Mouse (Mus musculus) embryonic facial prominence, embryonic 12.5 days (tissue): Measurements from ENCODE around the gene Angptl2. TPM values are rescaled to one million over a fixed set of nuclear protein-coding genes. Genes with fewer than 3 reads are reported as not detected.
A peak's percentile ranks its signal among the peaks of the same experiment; 100 is the strongest.

Experiments used
- ATAC-seq: fragments of 200-750 bp; cut with Nextera tagmentation; 2 replicates; pipeline ENCODE4 v1.8.0; 2017; ENCODE audit not compliant: insufficient number of reproducible peaks, insufficient read depth, low FRiP score, low TSS enrichment
- H3K27ac ChIP-seq: fragments of 300-500 bp; sonication (generic); 2 replicates; pipeline ENCODE4 v1.5.1; 2016; ENCODE audit warnings: mild to moderate bottlenecking
- H3K27me3 ChIP-seq: fragments of 300-500 bp; sonication (generic); 2 replicates; pipeline ENCODE4 v1.6.1; 2016; ENCODE audit warnings: mild to moderate bottlenecking, moderate library complexity
- H3K36me3 ChIP-seq: fragments of 300-500 bp; sonication (generic); 2 replicates; pipeline ENCODE4 v1.6.1; 2016; ENCODE audit warnings: mild to moderate bottlenecking
- H3K4me1 ChIP-seq: fragments of 300-500 bp; sonication (generic); 2 replicates; pipeline ENCODE4 v1.6.1; 2016
- H3K4me2 ChIP-seq: fragments of 300-500 bp; sonication (generic); replicated peaks from 2 replicates; pipeline ENCODE4 v1.6.1; 2016; ENCODE audit warnings: mild to moderate bottlenecking, moderate library complexity
- H3K4me3 ChIP-seq: fragments of 300-500 bp; sonication (generic); 2 replicates; pipeline ENCODE4 v1.5.1; 2016; ENCODE audit warnings: mild to moderate bottlenecking
- H3K9ac ChIP-seq: fragments of 300-500 bp; sonication (generic); 2 replicates; pipeline ENCODE4 v1.6.1; 2016; ENCODE audit warnings: mild to moderate bottlenecking, moderate library complexity
- H3K9me3 ChIP-seq: fragments of 300-500 bp; sonication (generic); 2 replicates; pipeline ENCODE4 v1.6.1; 2016; ENCODE audit warnings: mild to moderate bottlenecking, moderate library complexity
- WGBS: fragments of 180-500 bp; shearing (Covaris S2); methylation state at CpG from one replicate; pipeline ENCODE4 v1.1.7; 2016; 5-methylcytosine and 5-hydroxymethylcytosine counted together
- polyA plus RNA-seq: library from polyadenylated mRNA; unstranded; fragments of >200 nt; fragmentation: Nextera tagmentation; extraction: Ambion mirVana; gene quantifications from 2 replicates; pipeline ENCODE4 v1.2.1, GENCODE M21; 2016

The Angptl2 gene
- polyA plus RNA-seq, 1 experiment from 2014 or later = 43.9 TPM

DNA sequence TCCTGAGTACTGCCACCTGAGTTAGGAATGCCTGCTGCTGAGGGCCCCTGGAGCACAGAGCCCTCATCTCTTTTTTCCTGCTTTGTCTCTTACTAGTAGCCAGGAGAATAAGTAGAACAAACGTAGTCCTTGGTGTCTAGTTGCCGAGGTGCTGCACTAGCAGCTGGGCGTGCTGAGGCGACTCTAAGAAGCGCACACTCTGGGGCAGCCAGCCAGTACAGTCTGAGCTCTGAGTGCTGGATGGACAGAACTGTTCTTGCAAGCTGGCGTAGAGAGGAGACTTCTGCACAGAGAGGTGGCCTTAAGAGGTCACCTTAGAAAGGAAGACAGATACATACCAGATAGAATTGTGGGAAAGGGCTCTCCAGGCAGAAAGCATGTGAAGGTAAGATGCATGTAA, 4.4 kb downstream of the Angptl2 start:
- H3K27me3 ChIP-seq = no peaks in the 10 kb centered on the region
- 52% methylated on average over 6 of the region's 6 CpGs for WGBS
- H3K4me1 ChIP-seq = peaks cover 55% of the 10 kb centered on the region
- H3K9me3 ChIP-seq = no peaks in the 10 kb centered on the region
- no peak for ATAC-seq
- H3K27ac ChIP-seq = peak overlapping the region; percentile 60
- no peak overlapping the region for H3K4me3 ChIP-seq
- H3K36me3 ChIP-seq = peaks cover 14% of the 10 kb centered on the region; the same call in 1 of the 2 replicates
- H3K9ac ChIP-seq = no peak overlapping the region
- H3K4me2 ChIP-seq = 0 out of 2 replicates have a peak overlapping the region, but pooled peaks have one; percentile 1

DNA sequence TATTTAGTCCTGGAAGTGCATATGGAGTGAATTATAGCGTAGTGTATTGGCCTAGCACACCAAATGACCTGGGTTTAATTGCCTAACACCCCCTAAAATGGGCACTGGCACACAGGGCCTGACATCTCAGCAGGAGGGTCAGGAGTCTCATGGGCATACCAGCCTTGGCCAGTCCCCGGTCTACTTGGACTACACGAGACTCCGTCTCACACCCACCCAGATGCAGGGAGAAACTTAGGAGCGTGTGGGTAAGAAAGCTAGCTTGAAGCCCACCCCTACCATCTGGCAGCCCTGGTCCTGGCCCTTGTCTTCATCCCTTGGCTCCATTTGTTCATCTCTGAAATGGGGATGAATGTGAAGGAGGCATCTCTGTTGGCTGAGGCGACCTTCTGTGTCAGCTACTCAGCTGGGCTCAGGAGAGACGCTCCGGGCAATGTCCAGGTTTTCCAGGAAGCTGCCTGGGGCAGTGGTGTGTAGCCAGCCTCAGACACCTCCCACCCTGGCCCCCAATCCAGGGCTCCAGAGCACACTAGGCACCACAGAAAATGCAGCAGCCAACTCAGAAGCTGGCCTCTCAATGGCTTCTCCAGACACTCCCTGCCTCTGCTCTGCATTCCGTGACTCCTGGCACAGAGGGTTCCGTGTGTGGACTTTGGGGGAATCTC, 4.9 kb downstream of the Angptl2 start:
- H3K27ac ChIP-seq = 0 out of 2 replicates have a peak overlapping the region, but pooled peaks have one; percentile 9
- ATAC-seq = no peak
- no peak overlapping the region for H3K4me3 ChIP-seq
- peaks cover 16% of the 10 kb centered on the region; the same call in 1 of the 2 replicates for H3K36me3 ChIP-seq
- no peak overlapping the region for H3K9ac ChIP-seq
- no peaks in the 10 kb centered on the region for H3K27me3 ChIP-seq
- no peak overlapping the region for H3K4me2 ChIP-seq
- H3K9me3 ChIP-seq = no peaks in the 10 kb centered on the region
- 74% methylated on average over 10 of the region's 10 CpGs for WGBS
- H3K4me1 ChIP-seq = peaks cover 50% of the 10 kb centered on the region

DNA sequence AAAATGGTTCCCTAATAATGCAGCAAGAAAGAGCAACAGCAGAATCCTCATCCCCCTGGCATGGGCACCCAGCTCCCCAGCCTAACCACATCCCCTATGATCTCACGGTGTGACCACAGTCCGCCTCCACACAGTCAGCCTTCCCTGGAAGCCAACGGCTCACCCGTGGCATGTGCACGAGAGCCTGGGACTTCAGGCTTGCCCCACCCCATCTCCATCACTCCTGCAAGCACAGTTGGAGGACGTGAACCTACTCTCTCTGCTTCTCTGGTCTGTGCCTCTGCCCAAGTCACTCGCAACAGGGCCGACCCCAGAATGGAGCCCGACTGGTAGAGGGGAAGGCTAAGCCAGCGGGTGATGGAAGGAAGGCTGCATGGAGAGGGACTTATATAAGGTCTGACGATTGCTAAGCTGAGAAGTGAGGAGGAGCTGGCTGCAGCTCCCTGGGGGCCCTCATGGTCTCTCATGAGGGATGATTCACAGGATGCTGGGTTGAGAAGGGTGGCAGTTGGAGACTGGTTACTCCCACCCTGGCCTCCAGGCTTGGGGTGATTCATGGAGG, 5.6 kb downstream of the Angptl2 start:
- Histone ChIP-seq H3K4me2 (no peak overlapping the region), H3K4me3 (no peak overlapping the region)
- 92% methylated on average over 11 of the region's 11 CpGs for WGBS

DNA sequence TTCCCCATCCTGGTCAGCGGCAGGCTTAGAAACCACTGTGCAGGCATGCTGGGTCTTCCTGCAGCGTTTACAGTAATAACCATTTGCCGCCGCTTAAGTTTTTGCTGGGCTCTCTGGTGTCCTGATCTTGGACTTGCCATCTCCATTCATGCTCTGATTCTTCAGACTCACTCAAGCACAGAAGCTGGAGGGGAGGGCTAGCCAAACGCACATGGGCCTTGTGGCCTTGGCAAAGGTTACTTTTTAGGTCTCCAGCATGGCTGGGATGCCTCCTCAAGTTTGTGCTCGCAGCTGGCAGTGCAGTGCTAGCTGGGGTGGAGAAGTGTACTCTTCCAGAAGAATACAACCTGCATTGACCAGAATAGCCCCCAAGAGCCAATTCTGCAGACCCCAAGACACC, 6.6 kb downstream of the Angptl2 start:
- peaks cover 48% of the 10 kb centered on the region for H3K4me1 ChIP-seq
- no peak overlapping the region for H3K4me3 ChIP-seq
- H3K36me3 ChIP-seq = peaks cover 16% of the 10 kb centered on the region; the same call in 1 of the 2 replicates
- H3K9me3 ChIP-seq = no peaks in the 10 kb centered on the region
- no peak for ATAC-seq
- H3K4me2 ChIP-seq = no peak overlapping the region
- 86% methylated on average over 6 of the region's 6 CpGs for WGBS
- no peaks in the 10 kb centered on the region for H3K27me3 ChIP-seq
- no peak overlapping the region for H3K9ac ChIP-seq
- H3K27ac ChIP-seq = no peak overlapping the region

More for the DNA sequence above, 5.6 kb downstream of the Angptl2 start:
- no peak overlapping the region for H3K27ac ChIP-seq
- H3K4me1 ChIP-seq = peaks cover 50% of the 10 kb centered on the region
- no peak for ATAC-seq
- H3K9ac ChIP-seq = no peak overlapping the region
- H3K36me3 ChIP-seq = peaks cover 16% of the 10 kb centered on the region; the same call in 1 of the 2 replicates
- no peaks in the 10 kb centered on the region for H3K27me3 ChIP-seq
- H3K9me3 ChIP-seq = no peaks in the 10 kb centered on the region

DNA sequence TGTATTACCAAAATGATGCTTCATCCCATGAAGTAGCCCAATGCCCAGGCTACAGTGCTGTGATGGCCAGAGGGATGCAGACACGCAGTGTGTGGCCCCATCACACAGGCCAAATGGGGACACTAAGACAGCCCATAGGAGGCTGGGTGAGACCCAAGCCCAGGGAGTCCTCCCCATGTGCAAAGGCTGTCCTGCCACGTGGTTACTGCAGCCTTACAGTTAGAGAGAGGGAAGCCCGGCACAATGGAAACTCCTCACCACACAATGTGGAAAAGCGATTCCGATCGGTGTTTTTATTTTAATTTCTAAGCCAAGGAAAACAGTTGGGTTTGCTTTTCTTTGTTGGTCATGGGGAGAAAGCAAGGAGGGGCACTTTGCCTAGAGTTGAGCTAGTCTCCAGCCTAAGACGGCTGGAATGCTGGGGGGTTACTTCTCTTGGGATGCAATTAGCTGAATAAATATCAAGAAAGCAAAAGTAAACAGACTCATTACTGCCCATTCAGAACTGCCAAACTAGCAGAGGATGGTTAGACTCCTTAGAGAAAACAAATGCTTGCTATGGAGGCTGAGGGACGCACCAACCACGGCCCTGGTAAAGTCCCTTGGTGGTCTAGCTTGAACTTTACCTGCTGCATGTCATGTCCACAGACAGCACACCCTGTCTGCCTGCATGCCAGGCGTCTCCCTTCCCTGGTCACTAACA, 7.9 kb downstream of the Angptl2 start:
- peaks cover 37% of the 10 kb centered on the region for H3K4me1 ChIP-seq
- H3K4me3 ChIP-seq = no peak overlapping the region
- no peaks in the 10 kb centered on the region for H3K27me3 ChIP-seq
- ATAC-seq = no peak
- H3K27ac ChIP-seq = no peak overlapping the region
- H3K9ac ChIP-seq = no peak overlapping the region
- no peaks in the 10 kb centered on the region for H3K9me3 ChIP-seq
- H3K36me3 ChIP-seq = peaks cover 24% of the 10 kb centered on the region
- 65% methylated on average over 10 of the region's 10 CpGs for WGBS
- no peak overlapping the region for H3K4me2 ChIP-seq

DNA sequence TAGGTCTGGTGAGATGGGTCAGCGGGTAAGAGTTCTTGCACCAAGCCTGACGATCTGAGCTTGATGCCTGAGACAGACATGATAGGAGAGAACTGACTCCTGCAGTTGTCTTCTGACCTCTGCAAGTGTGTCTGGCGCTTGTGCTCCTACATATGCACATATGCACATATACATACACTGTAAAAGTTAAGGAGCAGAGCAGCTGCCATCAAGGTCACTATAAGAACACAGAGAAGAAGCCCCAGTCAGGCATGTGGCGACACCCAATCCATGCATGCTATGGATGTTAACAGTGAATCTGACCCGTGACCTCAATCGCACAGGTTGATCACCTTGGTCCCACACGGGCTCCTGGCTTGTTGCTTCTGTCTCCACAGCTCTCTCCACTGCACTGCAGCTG, 10.1 kb downstream of the Angptl2 start:
- Histone ChIP-seq H3K36me3 (peaks cover 43% of the 10 kb centered on the region), H3K27me3 (no peaks in the 10 kb centered on the region), H3K4me1 (peaks cover 19% of the 10 kb centered on the region; the same call in 1 of the 2 replicates), H3K27ac (no peak overlapping the region), H3K9ac (no peak overlapping the region), H3K9me3 (no peaks in the 10 kb centered on the region), H3K4me3 (no peak overlapping the region), H3K4me2 (no peak overlapping the region)
- ATAC-seq = no peak
- 87% methylated on average over 7 of the region's 7 CpGs for WGBS

DNA sequence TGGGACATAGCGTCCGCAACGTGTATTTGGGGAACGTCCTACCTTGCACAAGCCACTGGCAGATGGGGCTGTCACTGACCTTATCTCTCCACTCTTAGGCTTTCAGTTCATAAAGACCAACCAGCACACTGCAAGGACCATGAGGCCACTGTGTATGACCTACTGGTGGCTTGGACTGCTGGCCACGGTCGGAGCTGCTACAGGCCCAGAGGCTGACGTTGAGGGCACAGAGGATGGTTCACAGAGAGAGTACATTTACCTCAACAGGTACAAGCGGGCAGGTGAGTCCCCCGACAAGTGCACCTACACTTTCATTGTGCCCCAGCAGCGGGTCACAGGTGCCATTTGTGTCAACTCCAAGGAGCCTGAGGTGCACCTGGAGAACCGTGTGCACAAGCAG, 12.2 kb downstream of the Angptl2 start:
- Histone ChIP-seq H3K4me3 (no peak overlapping the region), H3K4me2 (no peak overlapping the region), H3K27me3 (no peaks in the 10 kb centered on the region), H3K27ac (no peak overlapping the region), H3K9ac (no peak overlapping the region), H3K36me3 (peaks cover 49% of the 10 kb centered on the region), H3K9me3 (no peaks in the 10 kb centered on the region), H3K4me1 (peaks cover 23% of the 10 kb centered on the region; the same call in 1 of the 2 replicates)
- 91% methylated on average over 11 of the region's 11 CpGs for WGBS
- no peak for ATAC-seq

DNA sequence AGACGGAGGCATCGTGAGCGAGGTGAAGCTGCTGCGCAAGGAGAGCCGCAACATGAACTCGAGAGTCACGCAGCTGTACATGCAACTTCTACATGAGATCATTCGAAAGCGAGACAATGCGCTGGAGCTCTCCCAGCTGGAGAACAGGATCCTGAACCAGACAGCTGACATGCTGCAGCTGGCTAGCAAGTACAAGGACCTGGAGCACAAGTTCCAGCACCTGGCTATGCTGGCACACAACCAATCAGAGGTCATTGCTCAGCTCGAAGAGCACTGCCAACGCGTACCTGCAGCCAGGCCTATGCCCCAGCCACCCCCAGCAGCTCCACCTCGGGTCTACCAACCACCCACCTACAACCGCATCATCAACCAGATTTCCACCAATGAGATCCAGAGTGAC, 12.7 kb downstream of the Angptl2 start:
- no peak overlapping the region for H3K27ac ChIP-seq
- H3K4me2 ChIP-seq = no peak overlapping the region
- 94% methylated on average over 15 of the region's 15 CpGs for WGBS
- H3K4me3 ChIP-seq = no peak overlapping the region
- ATAC-seq = no peak
- H3K36me3 ChIP-seq = peaks cover 48% of the 10 kb centered on the region
- H3K9me3 ChIP-seq = no peaks in the 10 kb centered on the region
- H3K27me3 ChIP-seq = no peaks in the 10 kb centered on the region
- peaks cover 18% of the 10 kb centered on the region; the same call in 1 of the 2 replicates for H3K4me1 ChIP-seq
- H3K9ac ChIP-seq = no peak overlapping the region

DNA sequence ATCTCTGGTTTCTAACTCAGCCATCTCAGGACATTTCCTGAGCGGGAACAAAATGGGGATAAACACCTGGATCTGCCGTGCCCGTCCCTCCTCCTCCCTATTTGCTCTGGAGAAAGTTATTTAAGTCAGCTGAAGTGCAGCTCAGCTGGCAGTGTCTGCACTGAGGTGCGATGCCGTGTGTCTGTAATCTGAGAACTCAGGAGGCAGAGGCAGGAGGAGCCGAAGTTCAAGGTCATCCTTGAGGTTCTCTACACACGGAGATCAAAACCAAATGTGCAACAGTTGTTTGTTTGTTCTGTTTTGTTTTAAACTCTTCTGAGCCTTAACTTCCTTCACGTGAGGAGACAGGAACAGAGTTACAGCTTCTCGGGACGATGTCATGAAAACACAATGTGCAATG, 14.8 kb downstream of the Angptl2 start:
- no peaks in the 10 kb centered on the region for H3K27me3 ChIP-seq
- H3K27ac ChIP-seq = no peak overlapping the region
- WGBS = 46% methylated on average over 10 of the region's 10 CpGs
- H3K4me2 ChIP-seq = no peak overlapping the region
- H3K36me3 ChIP-seq = peaks cover 44% of the 10 kb centered on the region
- no peaks in the 10 kb centered on the region for H3K9me3 ChIP-seq
- no peak for ATAC-seq
- peaks cover 12% of the 10 kb centered on the region; the same call in 1 of the 2 replicates for H3K4me1 ChIP-seq
- no peak overlapping the region for H3K9ac ChIP-seq
- H3K4me3 ChIP-seq = no peak overlapping the region

DNA sequence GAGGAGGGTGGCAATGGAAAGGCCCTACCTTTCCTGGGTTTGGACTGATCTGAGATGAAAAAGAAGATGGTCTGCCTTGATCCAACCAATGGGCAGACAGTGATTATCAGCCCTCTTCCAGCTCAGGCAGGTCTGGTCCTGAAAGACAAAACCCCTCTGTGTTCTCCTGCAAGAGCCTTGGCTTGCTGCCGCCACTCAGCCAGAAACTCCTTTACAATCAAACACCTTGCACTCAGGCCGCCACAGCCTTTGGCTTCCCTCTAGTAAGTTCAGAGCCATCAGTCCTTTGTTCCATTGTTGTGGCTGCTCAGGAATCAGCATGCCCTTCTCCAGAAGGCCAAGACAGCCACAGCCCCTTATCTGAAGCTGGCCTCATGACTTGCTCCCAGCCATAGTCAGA, 15.9 kb downstream of the Angptl2 start:
- H3K27me3 ChIP-seq = no peaks in the 10 kb centered on the region
- H3K9ac ChIP-seq = no peak overlapping the region
- H3K27ac ChIP-seq = no peak overlapping the region
- WGBS = 77% methylated on average over 2 of the region's 2 CpGs
- H3K9me3 ChIP-seq = no peaks in the 10 kb centered on the region
- no peak overlapping the region for H3K4me3 ChIP-seq
- H3K36me3 ChIP-seq = peaks cover 44% of the 10 kb centered on the region
- peaks cover 9% of the 10 kb centered on the region; the same call in 1 of the 2 replicates for H3K4me1 ChIP-seq
- no peak overlapping the region for H3K4me2 ChIP-seq
- ATAC-seq = no peak

DNA sequence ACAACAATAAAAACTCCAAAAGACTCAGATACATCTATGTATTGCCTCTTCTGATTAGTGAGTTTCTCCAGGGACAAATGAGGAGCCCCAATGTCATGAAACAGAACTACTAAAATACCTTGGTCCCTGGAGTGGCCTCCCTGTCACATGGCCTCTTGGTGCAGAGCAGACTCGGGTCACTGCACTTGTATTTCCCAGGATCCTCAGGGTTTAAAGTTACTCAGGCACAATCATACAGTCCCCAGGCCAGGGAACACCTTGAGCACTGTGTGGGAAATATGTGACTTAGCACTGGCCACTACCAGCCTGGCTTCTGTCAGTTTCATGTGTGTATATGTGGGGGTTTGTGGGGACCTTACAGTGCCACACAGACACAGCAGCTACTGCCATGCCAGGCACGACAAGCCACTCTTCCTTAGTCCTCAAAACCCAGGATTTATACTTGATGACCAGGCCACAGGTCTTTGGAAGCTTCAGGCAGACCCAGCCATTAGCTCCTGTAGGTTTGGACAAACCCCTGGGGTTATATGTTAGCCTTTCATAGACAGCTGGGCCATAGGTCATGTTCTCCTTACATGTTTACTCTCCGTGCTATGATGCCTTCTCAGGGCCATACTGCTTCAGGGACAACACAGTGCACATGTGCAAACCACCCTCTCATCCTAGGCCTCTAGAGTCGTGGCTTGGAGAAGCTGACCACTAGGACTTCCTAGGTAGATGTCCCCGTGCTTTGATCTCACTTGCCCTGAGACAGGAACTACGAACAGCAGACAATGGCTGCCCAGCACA, 17.1 kb downstream of the Angptl2 start:
- no peak for ATAC-seq
- peaks cover 47% of the 10 kb centered on the region for H3K36me3 ChIP-seq

More for the DNA sequence above, 17.1 kb downstream of the Angptl2 start:
- peaks cover 6% of the 10 kb centered on the region; the same call in 1 of the 2 replicates for H3K4me1 ChIP-seq
- WGBS = 64% methylated on average over 6 of the region's 6 CpGs
- H3K27ac ChIP-seq = no peak overlapping the region
- no peak overlapping the region for H3K4me2 ChIP-seq
- no peaks in the 10 kb centered on the region for H3K9me3 ChIP-seq
- H3K27me3 ChIP-seq = no peaks in the 10 kb centered on the region
- H3K4me3 ChIP-seq = no peak overlapping the region
- no peak overlapping the region for H3K9ac ChIP-seq
